Mouse (Mus musculus) left cerebral cortex, postnatal 36 days (tissue): ENCODE results near the gene Nploc4. TPM values are rescaled to one million over a fixed set of nuclear protein-coding genes. Genes with fewer than 3 reads are reported as not detected.

ENCODE experiments used
- DNase-seq, 2 experiments: peaks; one replicate each; pipeline ENCODE4 v3.0.0; 2021 to 2022; ENCODE audit warnings: low spot score in 2 of 2, mixed read lengths in 1 of 2
- intact Hi-C: fragments of 180-260 bp; cut with DNase I; formaldehyde crosslinking; loops from one replicate; pipeline ENCODE4 v1.15.1; 2025
- total RNA-seq, 2 experiments: library from RNA; stranded (reverse); gene quantifications; 2 replicates each; pipeline ENCODE4 v1.2.3; 2021

Gene Nploc4
- 10 to 100 TPM; 65.3 to 77.0 TPM for total RNA-seq

DNA sequence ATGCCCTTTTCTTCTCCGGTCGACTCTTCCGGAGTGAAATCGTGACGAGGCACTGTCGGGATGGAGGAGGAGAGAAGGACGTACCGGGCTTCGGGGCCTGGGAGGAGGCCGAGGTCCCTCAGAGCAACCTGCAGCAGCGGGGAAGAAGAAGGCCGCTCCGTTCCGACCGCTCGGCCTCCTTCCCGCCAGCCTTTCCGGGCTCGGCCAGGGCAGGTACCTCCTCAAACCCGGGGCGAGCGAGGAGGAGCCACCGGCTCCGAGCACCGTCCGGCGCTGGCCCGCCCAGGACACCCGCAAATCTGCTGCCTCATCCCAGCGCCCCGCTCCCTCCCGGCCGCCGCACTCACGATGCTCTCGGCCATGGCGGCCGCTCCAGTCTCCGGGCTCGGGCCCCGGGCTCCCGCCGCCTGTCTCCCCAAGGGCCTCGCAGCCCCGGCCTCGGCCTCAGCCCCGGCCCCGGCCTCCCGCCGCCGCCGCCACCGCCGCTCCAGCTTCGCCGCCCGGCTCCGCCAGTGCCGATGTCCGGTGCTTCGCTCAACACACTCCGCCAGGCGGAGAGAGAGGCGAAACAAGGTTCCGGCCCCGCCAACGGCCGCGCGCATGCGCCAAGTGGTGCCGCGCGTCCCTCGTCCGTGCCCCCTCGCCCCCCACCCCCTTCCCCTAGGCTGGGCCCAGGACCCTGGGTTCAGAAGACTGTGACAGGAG lies at the start of gene Nploc4:
Gene Nploc4 (minus strand): TSS at position 557 of the 705 bp plus-strand sequence.
- DNase-seq, result peak; percentile 85 to 87

DNA sequence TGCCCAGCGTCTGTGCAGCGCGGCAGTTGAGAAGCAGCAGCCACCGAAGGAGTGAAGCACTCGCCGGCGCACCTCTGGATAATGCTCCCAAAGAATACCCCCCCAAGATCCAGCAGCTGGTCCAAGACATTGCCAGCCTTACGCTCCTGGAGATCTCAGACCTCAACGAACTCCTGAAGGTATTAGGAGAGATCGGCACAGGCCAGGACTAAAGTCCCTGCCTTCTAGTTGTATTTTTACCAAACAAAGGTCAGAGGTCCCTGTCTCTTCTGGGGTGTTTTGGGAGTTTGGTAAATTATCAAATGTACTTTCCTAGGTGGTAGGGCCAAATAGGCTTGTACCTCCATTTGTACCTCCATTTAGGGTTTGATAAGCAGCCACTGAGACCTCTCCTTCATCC lies 47.7 kb upstream of the Nploc4 start:
- intact Hi-C loops, result loop anchor here (5.0 to 10.0 kb wide), 2 partner anchors 62 to 90 kb away; partner anchors contain the start of genes Mcrip1 and P4hb
- DNase-seq, result no peak

More for the DNA sequence above, at the start of gene Nploc4:
- intact Hi-C loops, result no loop called here

DNA sequence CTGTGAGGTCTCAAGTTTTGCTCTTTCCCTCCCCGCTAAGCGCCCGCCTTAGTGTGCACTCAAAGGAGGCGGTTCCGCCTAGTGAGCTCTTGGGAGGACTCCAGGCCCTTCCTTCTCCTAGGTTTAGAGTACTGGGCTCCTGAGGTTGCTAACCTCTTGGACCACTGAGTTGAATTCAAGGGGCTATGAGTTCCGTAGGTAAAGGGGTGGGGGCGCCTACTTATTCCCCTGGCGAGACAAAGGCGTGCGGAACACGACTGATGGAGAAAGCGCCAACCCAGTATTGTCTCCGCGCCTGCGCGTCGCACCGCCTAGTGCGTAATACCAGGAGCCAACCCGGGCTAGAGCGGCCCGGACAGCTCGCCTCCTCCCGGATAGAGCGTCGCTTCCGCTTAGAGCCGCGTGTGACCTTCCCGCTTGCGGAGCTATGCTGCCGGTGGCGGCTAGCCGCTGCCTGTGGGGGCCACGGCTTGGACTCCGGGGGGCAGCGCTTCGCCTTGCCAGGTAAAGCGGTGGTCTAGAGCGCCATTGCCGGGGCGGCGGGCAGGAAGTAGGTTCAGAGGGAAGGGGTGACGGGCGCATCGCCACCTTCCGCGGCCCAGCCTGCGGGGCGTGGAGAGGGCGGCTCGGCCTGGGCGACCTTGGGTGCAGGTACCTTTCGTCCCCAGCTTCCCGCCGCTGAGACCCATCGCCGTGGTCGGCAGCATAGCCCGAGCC lies 46.9 kb upstream of the Nploc4 start, which contains the start of gene Mrpl12:
Gene Mrpl12 (plus strand): TSS at position 349 of the 717 bp plus-strand sequence.
- DNase-seq, result peak; percentile 91 to 92
- intact Hi-C loops, result loop anchor here (1.0 to 10.0 kb wide), 2 partner anchors 17 to 90 kb away; partner anchors contain the start of genes Arl16 and P4hb

DNA sequence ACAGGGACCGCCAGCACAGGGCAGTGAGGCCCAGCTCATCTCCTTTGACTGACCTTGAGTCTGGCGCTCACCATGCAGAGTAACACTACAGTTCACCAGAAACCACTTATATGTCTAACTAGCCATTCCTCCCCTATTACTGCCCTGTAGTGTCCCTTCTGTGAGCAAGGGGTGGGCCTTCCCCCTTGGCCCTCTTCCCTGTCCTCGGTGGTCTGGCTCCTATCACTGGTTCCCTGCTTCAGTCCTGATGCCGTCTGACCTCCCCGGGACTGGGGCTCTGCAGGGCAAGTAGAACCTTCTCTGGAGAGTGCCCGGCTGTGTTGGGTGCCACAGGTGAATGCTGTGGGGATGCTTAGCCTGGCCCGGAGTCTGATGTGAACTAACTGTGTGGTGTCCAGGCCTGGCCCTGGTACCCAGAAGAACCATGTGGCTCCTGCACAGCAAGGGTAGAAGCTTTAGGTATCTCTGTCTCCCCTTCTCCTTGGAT lies 46.0 kb upstream of the Nploc4 start:
- no peak for DNase-seq
- intact Hi-C loops, result loop anchor here (10.0 kb wide), 1 partner anchor 91 kb away; the partner anchor contains the start of gene P4hb

DNA sequence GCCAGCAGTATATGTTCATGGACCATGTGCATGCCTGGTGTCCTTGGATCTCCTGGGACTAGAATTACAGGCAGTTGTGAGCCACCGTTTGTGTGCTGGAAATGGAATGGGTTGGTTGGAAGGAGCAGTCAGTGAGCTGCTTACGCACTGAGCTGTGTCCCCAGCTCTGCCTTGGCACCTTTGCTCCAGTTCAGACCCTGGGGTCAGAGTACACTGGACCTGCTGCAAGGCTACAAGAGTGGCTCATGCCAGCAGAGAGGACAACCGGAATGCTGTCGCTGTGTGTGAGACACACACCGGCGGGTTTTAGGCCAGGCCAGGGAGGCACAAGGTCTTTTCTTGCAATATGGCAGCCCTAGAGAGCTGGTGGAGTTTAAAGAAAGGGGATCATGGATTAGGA lies 34.5 kb upstream of the Nploc4 start:
- no peak for DNase-seq
- intact Hi-C loops, result no loop called here

DNA sequence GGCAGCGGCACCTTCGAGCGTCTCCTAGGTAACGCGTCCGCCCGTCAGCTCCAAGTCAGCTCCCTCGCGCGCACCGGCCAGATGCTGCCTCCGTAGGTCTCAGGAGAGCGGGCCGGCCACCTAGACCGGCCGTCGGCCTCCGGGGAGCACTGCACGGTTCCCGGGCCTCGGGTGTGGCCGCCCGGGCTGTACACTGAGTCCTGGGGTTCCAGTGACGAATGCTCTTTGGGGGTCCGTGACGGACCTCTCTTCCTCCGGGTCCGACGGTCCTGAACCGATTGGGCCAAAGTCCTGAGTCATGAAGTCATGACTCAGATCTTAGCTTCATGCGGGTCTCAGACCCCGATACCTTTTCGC lies 30.2 kb upstream of the Nploc4 start:
- intact Hi-C loops, result loop anchor here (1.0 kb wide), 1 partner anchor 17 kb away; the partner anchor contains the start of gene Mrpl12

DNA sequence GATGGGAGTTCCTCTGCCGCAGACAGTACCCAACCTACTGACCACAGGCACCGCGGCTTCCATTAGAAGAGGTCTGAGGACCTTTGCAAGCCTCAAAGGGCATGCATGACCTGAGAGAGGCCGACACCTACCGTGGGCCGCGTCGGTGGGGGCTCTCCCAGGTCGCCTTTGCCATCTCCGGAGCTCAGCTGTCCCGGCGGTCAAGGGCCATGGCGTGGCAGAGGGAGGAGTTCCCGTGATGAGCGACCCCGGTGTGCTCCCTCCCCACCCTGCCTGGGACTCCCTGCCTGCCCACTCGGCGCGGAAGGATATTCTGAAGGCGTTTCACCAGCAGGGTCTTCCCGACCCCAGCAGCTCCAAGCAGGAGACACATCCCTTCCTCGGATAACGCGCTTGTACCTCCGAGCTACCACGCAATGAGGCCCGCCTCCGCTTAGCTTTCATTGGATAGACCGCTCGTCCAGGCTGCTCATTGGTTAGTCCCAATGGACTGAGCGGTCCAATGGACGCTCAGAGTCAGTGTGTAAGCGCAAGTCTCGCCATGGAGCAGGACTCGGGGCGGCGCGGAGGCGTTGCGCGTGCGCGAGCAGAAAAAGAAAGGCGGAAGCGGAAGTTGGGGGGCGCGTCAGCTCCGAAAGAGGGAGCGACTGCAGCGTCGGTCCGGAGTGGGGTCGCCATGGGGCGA lies 29.7 kb upstream of the Nploc4 start, which contains the start of gene Arl16:
Gene Arl16 (minus strand): TSS at position 557 of the 685 bp plus-strand sequence.
- intact Hi-C loops, result loop anchor here (1.0 kb wide), 1 partner anchor 17 kb away; the partner anchor contains the start of gene Mrpl12
- peak; percentile 93 for DNase-seq

More for the DNA sequence above, 30.2 kb upstream of the Nploc4 start:
- DNase-seq, result no peak

DNA sequence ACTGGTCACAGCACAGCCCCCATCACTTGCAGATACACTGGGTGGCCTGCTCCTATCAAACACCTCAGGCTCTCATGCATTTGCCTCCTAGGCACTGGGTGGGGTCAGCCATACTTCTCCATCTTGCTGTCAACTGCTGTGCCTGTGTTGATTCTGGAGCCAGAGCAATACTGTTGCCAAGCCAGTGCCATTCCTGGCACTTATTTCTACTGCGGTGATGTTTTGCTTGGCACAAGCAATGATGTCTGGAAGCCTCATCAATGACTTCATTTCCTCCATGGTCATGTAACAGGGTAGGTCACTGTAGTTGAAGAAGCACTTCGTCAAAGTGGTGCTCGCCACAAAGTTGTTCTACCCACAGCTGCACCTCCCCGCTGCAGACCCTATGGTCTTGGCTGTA lies 28.0 kb upstream of the Nploc4 start:
- intact Hi-C loops, result no loop called here
- no peak for DNase-seq

DNA sequence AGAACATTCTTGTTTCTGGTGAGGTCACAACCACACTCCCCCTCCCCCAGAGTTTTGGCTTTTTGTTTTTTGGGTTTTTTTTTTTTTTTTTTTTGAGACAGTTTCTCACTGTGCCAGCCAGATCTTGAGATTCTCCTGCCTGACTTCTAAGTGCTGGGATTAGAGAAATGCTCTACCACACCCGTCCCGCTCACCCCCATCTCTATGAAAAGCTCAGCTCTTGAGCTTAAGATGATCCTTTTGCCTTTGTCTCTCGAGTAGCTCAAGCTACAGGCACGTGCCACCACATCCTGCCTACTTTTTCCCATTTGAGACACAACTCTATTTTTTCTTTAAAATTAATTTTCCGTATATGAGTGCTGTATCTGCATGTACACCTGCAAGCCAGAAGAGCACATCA lies 26.9 kb upstream of the Nploc4 start:
- no peak for DNase-seq
- intact Hi-C loops, result no loop called here

DNA sequence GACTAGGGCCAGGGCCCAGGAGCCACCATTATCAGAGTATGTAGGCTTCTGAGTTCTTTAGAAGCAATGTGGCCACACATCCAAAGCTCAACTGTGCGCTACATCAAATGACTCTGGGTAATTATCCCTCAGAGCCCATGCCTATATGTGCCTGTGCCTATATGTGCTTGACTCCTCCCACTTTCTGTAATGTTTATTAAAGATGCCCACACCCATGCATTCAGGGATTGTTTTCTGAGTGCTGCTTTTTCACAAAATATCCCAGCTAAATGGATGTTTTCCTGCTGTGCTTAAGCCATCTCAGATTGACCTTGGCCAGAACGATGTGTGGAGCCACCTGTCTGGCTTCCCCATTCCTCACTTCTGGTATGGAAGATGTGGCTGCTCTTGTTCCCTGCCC lies 26.0 kb upstream of the Nploc4 start:
- intact Hi-C loops, result no loop called here
- DNase-seq, result no peak

DNA sequence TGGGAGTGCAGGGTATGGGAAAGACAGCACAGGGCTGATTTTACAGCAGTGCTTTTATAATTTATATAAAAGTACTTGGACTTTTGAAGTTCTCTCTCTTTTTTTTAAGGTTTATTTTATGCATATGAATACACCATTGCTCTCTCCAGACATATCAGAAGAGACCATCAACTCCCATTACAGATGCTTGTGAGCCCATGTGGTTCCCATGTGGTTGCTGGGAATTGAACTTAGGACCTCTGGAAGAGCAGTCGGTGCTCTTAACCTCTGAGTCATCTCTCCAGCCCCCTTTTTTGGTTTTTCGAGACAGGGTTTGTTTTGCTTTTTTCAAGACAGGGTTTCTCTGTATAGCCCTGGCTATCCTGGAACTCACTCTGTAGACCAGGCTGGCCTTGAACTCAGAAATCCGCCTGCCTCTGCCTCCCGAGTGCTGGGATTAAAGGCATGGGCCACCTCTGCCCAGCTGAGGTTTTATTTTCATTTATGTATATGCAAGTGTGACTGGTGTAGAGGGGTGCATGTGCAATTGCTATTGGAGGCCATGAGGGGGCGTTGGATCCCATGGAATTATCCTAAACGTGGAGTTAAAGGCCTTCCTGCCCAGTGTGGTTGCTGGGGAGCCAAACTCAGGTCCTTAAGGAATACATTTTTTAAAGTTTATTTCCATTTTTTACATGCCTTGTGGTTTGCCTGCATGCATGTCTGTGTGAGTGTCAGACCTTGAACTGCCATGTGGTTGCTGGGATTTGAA lies 21.5 kb upstream of the Nploc4 start:
- intact Hi-C loops, result no loop called here
- DNase-seq, result no peak

DNA sequence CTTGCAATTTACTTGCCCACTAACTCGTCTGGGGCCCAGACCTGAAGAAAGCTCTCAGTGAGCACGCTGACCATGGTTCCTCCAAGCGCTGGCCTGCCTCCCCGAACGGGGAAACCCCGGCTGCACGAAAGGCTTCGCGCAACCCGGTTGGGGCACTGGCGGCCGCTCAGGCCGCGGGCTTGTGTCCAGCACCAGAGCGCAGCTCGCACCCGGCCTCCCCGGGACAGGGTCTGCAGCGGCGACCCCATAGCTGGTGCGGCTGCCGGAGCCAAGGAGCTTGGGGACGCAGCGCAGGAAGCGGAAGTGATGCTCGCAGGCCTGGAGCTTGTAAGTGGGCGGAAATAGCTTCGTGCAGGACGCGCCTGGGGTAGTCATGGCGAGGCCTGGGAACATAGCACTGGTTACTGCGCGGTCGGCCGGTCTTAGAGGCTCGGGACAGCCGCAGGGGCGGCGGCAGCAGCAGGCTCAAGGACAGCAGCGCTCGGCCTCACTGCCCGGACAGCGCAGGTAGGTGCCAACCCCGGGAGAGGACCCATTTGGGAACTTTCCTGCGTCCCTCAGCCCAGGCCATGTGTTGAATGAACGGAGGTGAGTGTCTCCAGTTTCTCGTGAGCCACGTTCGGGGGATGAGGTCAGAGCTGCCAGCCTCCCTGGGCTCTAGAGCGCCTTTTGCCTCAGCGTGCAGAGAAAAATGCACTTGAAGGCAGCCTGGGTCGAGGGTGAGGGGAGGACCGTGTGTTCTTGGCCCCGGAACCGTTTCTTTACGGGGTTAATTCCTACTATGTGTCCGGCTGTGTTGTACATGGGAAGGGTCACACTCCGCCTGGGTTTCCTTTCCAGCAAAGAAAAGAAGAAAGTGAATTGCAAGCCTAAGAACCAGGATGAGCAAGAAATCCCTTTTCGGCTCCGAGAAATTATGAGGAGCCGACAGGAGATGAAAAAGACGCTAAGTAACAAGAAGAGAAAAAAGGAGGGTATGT lies 20.6 kb upstream of the Nploc4 start, which contains the start of the genes Oxld1 and Ccdc137:
Gene Oxld1 (minus strand): TSS at position 297 of the 980 bp plus-strand sequence.
Gene Ccdc137 (plus strand): TSS at position 344 of the 980 bp plus-strand sequence.
- intact Hi-C loops, result no loop called here
- DNase-seq, result peak; percentile 82 to 85

DNA sequence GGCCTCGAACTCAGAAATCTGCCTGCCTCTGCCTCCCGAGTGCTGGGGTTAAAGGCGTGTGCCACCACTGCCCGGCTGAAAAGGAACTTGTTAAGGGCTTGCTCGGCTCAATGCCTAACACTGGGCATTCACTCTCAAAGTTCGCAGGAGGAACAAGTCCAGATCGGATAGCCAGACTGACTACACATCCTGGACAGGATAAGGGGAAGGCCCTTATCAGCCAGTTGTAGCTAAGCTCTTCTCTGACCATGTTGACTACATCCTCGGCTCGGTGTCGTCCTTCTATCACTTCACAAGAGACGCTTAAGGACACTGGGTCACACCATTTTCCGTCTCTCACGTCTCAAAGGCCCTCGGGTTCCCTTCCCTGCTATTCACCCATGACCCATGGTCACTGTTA lies 19.9 kb upstream of the Nploc4 start:
- DNase-seq, result no peak
- intact Hi-C loops, result no loop called here

DNA sequence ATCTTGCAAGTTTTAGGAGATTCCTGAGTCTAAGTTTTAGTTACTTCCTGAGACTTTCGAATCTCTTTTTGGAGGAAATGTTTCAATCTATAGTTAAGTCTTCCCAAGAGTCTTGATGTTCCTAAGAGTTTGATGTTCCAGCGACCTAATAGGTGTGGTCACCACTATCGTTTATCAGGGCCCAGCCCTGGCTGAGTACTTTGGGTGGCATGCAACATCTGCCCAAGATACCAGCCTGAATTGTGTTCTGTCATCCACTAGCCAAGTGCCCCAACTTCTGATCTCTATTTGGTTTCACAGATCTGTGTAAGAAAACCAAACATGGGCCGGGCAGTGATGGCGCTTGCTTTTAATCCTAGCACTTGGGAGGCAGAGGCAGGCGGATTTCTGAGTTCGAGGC lies 17.9 kb upstream of the Nploc4 start:
- no peak for DNase-seq
- intact Hi-C loops, result no loop called here

DNA sequence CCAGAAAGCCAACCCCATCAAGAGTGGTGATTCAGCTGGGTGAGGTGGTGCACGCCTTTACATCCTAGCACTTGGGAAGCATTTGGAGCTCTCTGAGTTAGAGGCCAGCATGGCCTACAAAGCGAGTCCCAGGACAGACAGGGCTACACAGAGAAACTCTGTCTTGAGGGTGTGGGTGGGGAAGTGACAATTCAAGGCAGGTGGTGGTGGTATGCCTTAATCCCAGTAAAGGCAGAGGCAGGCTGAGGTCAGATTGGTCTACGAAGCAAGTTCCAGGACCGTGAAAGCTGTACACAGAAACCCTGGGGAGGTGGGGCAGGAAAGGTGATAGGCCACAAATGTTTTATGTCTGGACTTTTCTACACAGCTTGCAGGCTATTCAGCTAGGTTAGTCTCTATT lies 17.5 kb upstream of the Nploc4 start:
- intact Hi-C loops, result no loop called here
- no peak for DNase-seq

DNA sequence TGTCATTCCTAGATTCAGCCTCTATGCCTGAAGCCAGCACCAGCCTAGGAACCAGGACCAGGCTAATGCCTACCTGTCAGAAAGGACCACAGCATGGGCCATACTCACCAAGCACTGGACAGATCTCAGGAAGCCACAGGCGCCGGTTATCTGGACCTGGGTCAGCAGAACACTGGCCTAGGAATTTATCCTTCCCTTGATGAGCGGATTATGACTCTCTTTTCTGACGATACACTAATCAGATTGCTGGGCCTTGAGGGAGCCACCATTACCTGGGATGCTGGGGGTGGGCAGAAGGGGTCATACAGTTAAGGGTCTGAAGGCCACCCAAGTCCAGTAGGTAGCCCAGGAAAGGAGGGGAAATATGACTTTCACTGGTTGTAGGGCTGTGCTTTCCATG lies 15.8 kb upstream of the Nploc4 start, which contains the start of gene Pde6g:
Gene Pde6g (minus strand): TSS at position 195 of the 400 bp plus-strand sequence.
- intact Hi-C loops, result no loop called here
- no peak for DNase-seq

DNA sequence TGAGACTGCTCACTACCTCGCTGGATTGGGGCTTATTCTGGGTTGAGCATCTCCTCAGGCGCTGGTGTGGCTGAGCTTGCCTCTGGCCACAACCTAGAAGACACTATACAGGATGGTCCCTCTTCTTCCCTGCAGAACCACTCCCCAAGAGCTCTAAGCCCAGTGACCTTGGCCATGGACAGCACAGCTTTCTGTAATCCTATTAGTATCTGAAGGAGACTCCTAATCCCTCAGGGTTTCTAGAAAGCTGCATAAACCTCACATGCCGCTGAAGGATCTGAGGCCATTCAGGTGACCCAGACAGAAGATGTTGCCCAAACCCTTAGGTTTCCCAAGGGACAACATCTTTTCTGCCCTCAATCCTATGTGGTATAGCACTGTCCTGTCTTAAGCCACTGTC lies 14.7 kb upstream of the Nploc4 start:
- intact Hi-C loops, result no loop called here

DNA sequence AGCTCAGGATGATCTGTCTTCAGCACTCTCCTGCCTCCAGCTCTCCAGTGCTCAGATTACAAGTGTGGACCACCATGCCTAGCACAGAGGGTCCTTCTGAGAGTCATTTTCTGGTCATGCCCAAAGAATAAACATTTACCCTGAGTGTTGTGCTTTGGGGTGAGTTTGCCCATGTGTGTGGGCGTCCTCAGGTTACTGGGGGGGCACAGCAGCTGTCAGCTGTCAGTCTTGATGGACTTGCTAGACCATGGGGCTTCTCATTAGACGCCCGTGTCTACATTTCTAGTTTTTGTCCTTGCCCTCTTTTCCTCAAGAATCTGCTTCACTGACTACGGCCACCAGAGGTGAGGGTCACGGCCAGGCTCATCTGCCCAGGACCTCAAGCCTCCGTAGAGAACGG lies 9.7 kb upstream of the Nploc4 start:
- intact Hi-C loops, result no loop called here
- no peak for DNase-seq

More for the DNA sequence above, 14.7 kb upstream of the Nploc4 start:
- DNase-seq, result no peak
